Mouse (Mus musculus) ES-Bruce4 (cell line): ENCODE data around the gene Aip.

Experiments used
- CTCF ChIP-seq: IDR thresholded peaks from one replicate; pipeline ENCODE4 v1.8.1; 2011; ENCODE audit warnings: low read depth, low read length
- EP300 ChIP-seq: IDR thresholded peaks from 2 replicates; pipeline ENCODE4 v1.6.1; 2011; ENCODE audit warnings: low read depth, low read length; ENCODE audit not compliant: insufficient read depth
- POLR2A ChIP-seq: IDR thresholded peaks from one replicate; pipeline ENCODE4 v1.8.1; 2011; ENCODE audit warnings: low read length; ENCODE audit not compliant: insufficient read depth

- no peak for TF ChIP-seq CTCF
- TF ChIP-seq POLR2A = no peak
- no peak for TF ChIP-seq EP300
Measured at GRCm38 (mm10) chr19:4164100-4164499, 38.4 kb upstream of the Aip start.
